Mouse (Mus musculus): Measurements from ENCODE around the gene Sec62. TPM values are rescaled to one million over a fixed set of nuclear protein-coding genes. Genes with fewer than 3 reads are reported as not detected.
"Not testable (repeated sequence)": the region's sequence is repeated elsewhere in the genome, so short reads cannot be mapped to it uniquely, and the experiment has no call there.

The Sec62 gene
- polyA plus RNA-seq, 1 experiment from 2014 or later: 83.2 TPM

GRCm38 (mm10) chr3:30859599-30859998, 66.9 kb downstream of the Sec62 start:
- H3K36me3 ChIP-seq (ENCODE audit: inconsistent target); H3K4me3 ChIP-seq (ENCODE audit: inconsistent target); H3K27ac ChIP-seq: not testable (repeated sequence)
- H3K79me2 ChIP-seq (ENCODE audit: inconsistent target): peaks cover 29% of the 10 kb centered on the region; the same call in 1 of the 2 replicates
- WGBS (ENCODE audit: missing documents): 87% methylated on average over 8 of the region's 8 CpGs

- Histone ChIP-seq H3K4me3 (ENCODE audit: inconsistent target) (no peak overlapping the region), H3K27ac (no peak overlapping the region), H3K79me2 (ENCODE audit: inconsistent target) (peaks cover 29% of the 10 kb centered on the region; the same call in 1 of the 2 replicates), H3K36me3 (ENCODE audit: inconsistent target) (no peaks in the 10 kb centered on the region)
- 11% methylated on average over 4 of the region's 4 CpGs for WGBS (ENCODE audit: missing documents)
Measured at GRCm38 (mm10) chr3:30860705-30861104, 68.0 kb downstream of the Sec62 start.

- 30% methylated on average over 5 of the region's 5 CpGs for WGBS (ENCODE audit: missing documents)
- H3K27ac ChIP-seq: peak overlapping the region; percentile 96
Measured at GRCm38 (mm10) chr3:30863712-30864435, 71.2 kb downstream of the Sec62 start.

GRCm38 (mm10) chr3:30864640-30865039, 72.0 kb downstream of the Sec62 start:
- WGBS (ENCODE audit: missing documents): 0% methylated on average over 1 of the region's 1 CpGs
- Histone ChIP-seq H3K36me3 (ENCODE audit: inconsistent target) (no peaks in the 10 kb centered on the region), H3K27ac (peak overlapping the region; percentile 96), H3K79me2 (ENCODE audit: inconsistent target) (peaks cover 56% of the 10 kb centered on the region; the same call in 1 of the 2 replicates), H3K4me3 (ENCODE audit: inconsistent target) (no peak overlapping the region)

More at GRCm38 (mm10) chr3:30863712-30864435, 71.2 kb downstream of the Sec62 start:
- Histone ChIP-seq H3K4me3 (ENCODE audit: inconsistent target) (no peak overlapping the region), H3K36me3 (ENCODE audit: inconsistent target) (no peaks in the 10 kb centered on the region), H3K79me2 (ENCODE audit: inconsistent target) (peaks cover 51% of the 10 kb centered on the region; the same call in 1 of the 2 replicates)

GRCm38 (mm10) chr3:30868176-30868575, 75.5 kb downstream of the Sec62 start:
- H3K4me3 ChIP-seq (ENCODE audit: inconsistent target): no peak overlapping the region
- no peaks in the 10 kb centered on the region for H3K36me3 ChIP-seq (ENCODE audit: inconsistent target)
- 89% methylated on average over 4 of the region's 5 CpGs for WGBS (ENCODE audit: missing documents)
- H3K79me2 ChIP-seq (ENCODE audit: inconsistent target): peaks cover 75% of the 10 kb centered on the region; the same call in 1 of the 2 replicates
- H3K27ac ChIP-seq: no peak overlapping the region

- no peak overlapping the region for H3K4me3 ChIP-seq (ENCODE audit: inconsistent target)
- no peak overlapping the region for H3K27ac ChIP-seq
- peaks cover 79% of the 10 kb centered on the region; the same call in 1 of the 2 replicates for H3K79me2 ChIP-seq (ENCODE audit: inconsistent target)
- no peaks in the 10 kb centered on the region for H3K36me3 ChIP-seq (ENCODE audit: inconsistent target)
- WGBS (ENCODE audit: missing documents): 94% methylated on average over 5 of the region's 5 CpGs
Measured at GRCm38 (mm10) chr3:30868625-30869024, 76.0 kb downstream of the Sec62 start.

- Histone ChIP-seq H3K27ac (no peak overlapping the region), H3K4me3 (ENCODE audit: inconsistent target) (no peak overlapping the region), H3K79me2 (ENCODE audit: inconsistent target) (peaks cover 79% of the 10 kb centered on the region; the same call in 1 of the 2 replicates), H3K36me3 (ENCODE audit: inconsistent target) (no peaks in the 10 kb centered on the region)
- WGBS (ENCODE audit: missing documents): 100% methylated on average over 1 of the region's 1 CpGs
Measured at GRCm38 (mm10) chr3:30869995-30870394, 77.3 kb downstream of the Sec62 start.

Other genes with a start within 250 kb of the Sec62 start
- gene Mecom, start 244.9 kb upstream of the Sec62 start, polyA plus RNA-seq (2018): not detected in 3 replicates
- not detected in 3 replicates for gene Actrt3, start 192.9 kb upstream of the Sec62 start, polyA plus RNA-seq (2018)
- gene Mynn, start 190.8 kb upstream of the Sec62 start, polyA plus RNA-seq (2018): 9.8 to 10.6 TPM (median 9.9 TPM) in 3 replicates
- not detected in 3 replicates for gene Lrriq4, start 148.4 kb upstream of the Sec62 start, polyA plus RNA-seq (2018)
- gene Lrrc34, start 145.0 kb upstream of the Sec62 start, polyA plus RNA-seq (2018): not detected in 3 replicates
- not detected in 3 replicates for gene Lrrc31, start 93.0 kb upstream of the Sec62 start, polyA plus RNA-seq (2018)
- not detected in 3 replicates for gene Samd7, start 46.6 kb upstream of the Sec62 start, polyA plus RNA-seq (2018)
- gene Gpr160, start 63.1 kb downstream of the Sec62 start, polyA plus RNA-seq (2018): 13.3 to 29.8 TPM (median 20.6 TPM) in 3 replicates
- 12.6 to 15.8 TPM (median 13.7 TPM) in 3 replicates for gene Phc3, start 176.5 kb downstream of the Sec62 start, polyA plus RNA-seq (2018)
- 11.7 to 13.3 TPM (median 12.1 TPM) in 3 replicates for gene Prkci, start 202.9 kb downstream of the Sec62 start, polyA plus RNA-seq (2018)